Mouse (Mus musculus): ENCODE data around the gene AI661453.
"Not testable (repeated sequence)": the region's sequence is repeated elsewhere in the genome, so short reads cannot be mapped to it uniquely, and the experiment has no call there.

AI661453 gene

GRCm38 (mm10) chr17:47436156-47436906 lies at the start of gene AI661453:
Gene AI661453 (plus strand): TSS chr17:47436615.
- no peak for DNase-seq (ENCODE audit: low spot score)

GRCm38 (mm10) chr17:47386649-47387048 lies 49.8 kb upstream of the AI661453 start:
- DNase-seq (ENCODE audit: low spot score), result peak; percentile 27

DNA sequence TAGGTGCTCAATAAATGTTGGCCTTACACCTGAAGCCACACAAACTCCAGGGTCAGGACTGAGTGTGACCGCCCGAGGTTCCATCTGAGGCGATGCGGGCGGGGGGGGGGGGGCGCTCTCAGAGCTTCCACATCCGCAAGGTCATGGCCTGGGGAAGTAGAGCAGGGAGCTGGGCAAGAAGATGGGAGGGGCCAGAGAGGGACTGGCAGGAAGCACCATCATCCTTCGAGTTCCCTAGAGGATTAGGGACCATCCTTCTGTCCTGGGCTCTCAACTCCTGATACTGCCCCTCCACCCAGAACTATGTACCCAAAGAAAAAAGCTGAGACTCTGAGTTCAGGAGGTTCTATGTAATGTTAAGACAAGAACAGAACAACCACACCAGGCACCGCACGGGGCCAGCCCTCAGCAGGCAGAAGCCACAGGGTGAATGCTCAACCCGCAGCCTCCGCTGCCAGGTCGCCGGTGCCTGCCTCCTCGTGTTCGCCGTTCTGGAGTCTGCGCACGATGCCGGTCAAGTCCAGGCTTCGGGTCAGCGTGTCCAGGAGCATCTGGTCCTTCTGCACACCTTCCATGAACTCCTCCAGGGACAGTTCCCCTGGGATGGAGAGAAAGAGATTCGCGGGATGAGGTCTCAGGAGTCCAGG lies 42.1 kb upstream of the AI661453 start:
- DNase-seq (ENCODE audit: low spot score), result no peak

- DNase-seq (ENCODE audit: low spot score), result peak; percentile 24
Observed at GRCm38 (mm10) chr17:47395376-47395913, 41.0 kb upstream of the AI661453 start.

DNA sequence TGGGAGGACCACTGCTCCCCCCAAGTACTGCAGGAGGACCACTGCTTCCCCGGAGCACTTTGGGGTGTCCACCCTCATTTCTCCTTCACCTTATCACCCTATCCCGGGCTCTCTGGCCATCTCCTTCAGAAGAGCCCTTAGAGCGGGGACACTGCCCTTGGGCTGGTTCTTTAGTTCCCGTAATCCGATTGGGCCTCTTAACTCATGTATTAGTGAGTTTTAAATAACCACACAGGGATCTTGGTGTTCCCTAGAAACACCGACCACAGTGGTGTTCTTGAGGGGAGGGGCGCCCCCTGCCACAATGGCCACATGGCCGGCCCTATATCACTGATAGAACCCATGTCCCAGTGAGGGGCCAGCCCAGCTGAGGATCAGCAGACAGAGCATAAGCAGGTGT lies 37.3 kb upstream of the AI661453 start:
- no peak for DNase-seq (ENCODE audit: low spot score)

- no peak for DNase-seq (ENCODE audit: low spot score)
Observed at GRCm38 (mm10) chr17:47400451-47400850, 36.0 kb upstream of the AI661453 start, which contains the start of gene Guca1a. Gene Guca1a (minus strand): TSS chr17:47400584.

GRCm38 (mm10) chr17:47407717-47408557 lies 28.5 kb upstream of the AI661453 start:
- DNase-seq (ENCODE audit: low spot score), result no peak

GRCm38 (mm10) chr17:47408558-47408898 lies 27.9 kb upstream of the AI661453 start:
- DNase-seq (ENCODE audit: low spot score), result peak; percentile 35

- DNase-seq (ENCODE audit: low spot score), result peak; percentile 3
Observed at GRCm38 (mm10) chr17:47409897-47410861, 26.2 kb upstream of the AI661453 start.

- no peak for DNase-seq (ENCODE audit: low spot score)
Observed at GRCm38 (mm10) chr17:47420195-47420594, 16.2 kb upstream of the AI661453 start.

- no peak for DNase-seq (ENCODE audit: low spot score)
Observed at GRCm38 (mm10) chr17:47421566-47421965, 14.8 kb upstream of the AI661453 start.

DNA sequence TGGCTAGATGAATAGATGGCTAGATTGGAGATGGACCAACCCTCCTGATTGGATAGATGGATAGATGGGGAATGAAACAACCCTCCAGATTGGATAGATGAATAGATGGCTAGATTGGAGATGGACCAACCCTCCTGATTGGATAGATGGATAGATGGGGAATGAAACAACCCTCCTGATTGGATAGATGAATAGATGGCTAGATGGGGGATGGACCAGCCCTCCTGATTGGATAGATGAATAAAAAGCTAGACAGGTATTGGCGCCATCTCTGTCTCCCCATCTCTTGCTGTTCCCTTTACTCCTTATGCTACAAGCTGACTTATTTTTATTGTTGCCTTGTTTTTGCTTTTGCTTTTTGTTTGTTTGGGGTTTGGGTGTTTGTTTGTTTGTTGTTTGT lies 13.8 kb upstream of the AI661453 start:
- DNase-seq (ENCODE audit: low spot score), result not testable (repeated sequence)

DNA sequence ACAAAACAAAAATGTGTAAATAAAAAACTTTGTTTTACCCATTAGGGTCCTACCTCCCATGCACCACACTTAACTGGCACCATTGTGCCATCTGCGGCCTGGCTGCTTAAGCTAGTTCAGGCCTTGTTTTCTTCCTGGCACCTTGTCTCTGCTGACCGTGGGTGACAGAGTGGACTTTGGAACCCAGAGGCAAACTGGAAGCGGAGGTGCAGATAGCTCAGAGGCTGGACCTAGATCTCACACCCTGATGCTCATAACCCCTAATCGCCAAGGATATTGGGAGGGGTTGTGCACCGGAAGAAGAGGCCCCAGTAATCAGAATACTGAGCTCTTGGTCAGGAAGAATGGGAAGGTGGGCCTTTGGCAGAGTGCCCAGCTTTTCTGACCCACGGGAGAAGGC lies 12.2 kb upstream of the AI661453 start:
- DNase-seq (ENCODE audit: low spot score), result no peak

DNA sequence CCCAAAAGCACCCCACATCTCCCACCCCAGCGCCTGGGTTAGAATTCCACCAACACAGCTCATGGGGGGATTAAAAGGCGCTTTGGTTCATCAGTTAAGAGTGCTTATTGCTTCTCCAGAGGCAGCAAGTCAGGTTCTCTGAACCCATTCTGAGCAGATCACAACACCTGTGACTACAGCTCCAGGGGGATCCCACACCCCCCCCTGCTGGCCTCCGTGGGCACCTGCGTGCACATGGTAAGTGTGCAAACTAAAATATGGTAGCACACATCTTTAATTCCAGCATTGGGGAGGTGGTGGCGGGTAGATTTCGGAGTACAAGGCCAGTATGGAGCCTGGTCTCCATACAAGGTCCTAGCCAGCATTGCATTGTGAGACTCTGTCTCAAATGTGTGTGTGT lies 9.1 kb upstream of the AI661453 start:
- DNase-seq (ENCODE audit: low spot score), result no peak

DNA sequence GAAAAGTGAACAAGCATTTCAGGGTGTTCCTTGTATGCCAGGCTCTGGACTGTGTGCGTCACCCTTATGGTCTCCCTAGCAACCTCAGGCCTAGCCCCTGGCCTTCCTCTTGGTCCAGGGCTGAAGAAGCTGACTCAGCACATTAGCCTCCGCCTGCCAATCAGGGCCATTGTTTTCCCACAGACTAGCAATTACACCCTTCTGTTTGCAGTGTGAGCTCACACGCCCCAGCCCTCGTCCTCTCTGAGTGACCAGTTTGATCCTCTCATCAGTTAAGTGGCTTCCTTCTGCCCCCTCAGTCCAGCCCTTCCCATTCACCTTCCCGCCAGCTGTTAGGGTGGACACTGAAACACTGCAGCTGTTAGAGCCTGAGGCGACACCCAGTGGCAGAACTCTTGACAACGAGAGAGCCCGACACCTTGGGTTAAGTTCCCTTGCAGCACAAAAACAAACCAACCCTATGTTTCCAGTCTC lies 7.5 kb upstream of the AI661453 start:
- no peak for DNase-seq (ENCODE audit: low spot score)

GRCm38 (mm10) chr17:47430815-47431214 lies 5.6 kb upstream of the AI661453 start:
- DNase-seq (ENCODE audit: low spot score), result no peak

GRCm38 (mm10) chr17:47436907-47437547 lies 612 bp downstream of the AI661453 start, which contains the start of gene 1700001C19Rik:
Gene 1700001C19Rik (minus strand): TSS chr17:47437376.
- no peak for DNase-seq (ENCODE audit: low spot score)

- no peak for DNase-seq (ENCODE audit: low spot score)
Observed at GRCm38 (mm10) chr17:47438611-47439010, 2.2 kb downstream of the AI661453 start.

DNA sequence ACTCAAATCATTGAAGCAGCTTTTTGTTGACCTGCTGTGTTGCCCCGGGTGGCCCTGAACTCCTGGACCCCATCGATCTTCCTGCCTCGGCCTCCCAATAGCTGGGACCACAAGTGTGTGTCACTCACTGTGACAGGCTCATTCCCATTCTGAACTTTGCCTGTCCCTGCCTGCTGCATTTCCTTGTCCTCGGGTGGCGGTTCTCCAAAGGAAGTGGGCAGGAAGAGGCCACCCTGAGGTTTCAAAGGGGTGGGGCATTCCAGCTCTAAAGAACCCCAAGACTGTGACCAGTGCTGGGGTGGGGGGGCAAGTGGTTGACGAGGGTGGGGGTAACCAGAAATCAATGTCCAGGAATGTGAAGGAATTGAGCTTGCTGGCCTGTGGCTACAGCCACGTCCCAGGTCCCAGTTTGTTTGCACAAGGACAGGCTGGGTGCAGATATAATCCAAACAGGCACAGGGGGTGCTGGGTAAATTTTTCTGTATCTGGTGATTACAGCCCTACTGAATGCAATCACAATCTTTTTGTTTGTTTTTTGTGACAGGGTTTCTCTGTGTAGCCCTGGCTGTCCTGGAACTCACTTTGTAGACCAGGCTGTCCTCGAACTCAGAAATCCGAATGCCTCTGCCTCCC lies 3.1 kb downstream of the AI661453 start:
- no peak for DNase-seq (ENCODE audit: low spot score)

- DNase-seq (ENCODE audit: low spot score), result no peak
Observed at GRCm38 (mm10) chr17:47440359-47440890, 4.0 kb downstream of the AI661453 start.
